Mouse (Mus musculus) hindbrain, postnatal 0 days (tissue): ENCODE data around the gene Zfp217. TPM values are rescaled to one million over a fixed set of nuclear protein-coding genes. Genes with fewer than 3 reads are reported as not detected.
"Not testable (repeated sequence)": the region's sequence is repeated elsewhere in the genome, so short reads cannot be mapped to it uniquely, and the experiment has no call there.

Source experiments
- ATAC-seq: fragments of 200-750 bp; cut with Nextera tagmentation; 2 replicates; pipeline ENCODE4 v1.8.0; 2017; ENCODE audit warnings: mild to moderate bottlenecking, moderate TSS enrichment, moderate library complexity
- DNase-seq: peaks from one replicate; pipeline ENCODE4 v3.0.0-alpha.2; 2015; ENCODE audit warnings: low spot score
- H3K27ac ChIP-seq: fragments of 300-500 bp; sonication (generic); 2 replicates; pipeline ENCODE4 v1.5.1; 2014; ENCODE audit warnings: mild to moderate bottlenecking
- H3K27me3 ChIP-seq: fragments of 300-500 bp; sonication (generic); 2 replicates; pipeline ENCODE4 v1.6.1; 2014; ENCODE audit warnings: low read length, mixed read lengths; ENCODE audit not compliant: insufficient read depth
- H3K36me3 ChIP-seq: fragments of 300-500 bp; sonication (generic); 2 replicates; pipeline ENCODE4 v1.6.1; 2014; ENCODE audit warnings: low read length, mixed read lengths; ENCODE audit not compliant: insufficient read depth
- H3K4me1 ChIP-seq: fragments of 300-500 bp; sonication (generic); 2 replicates; pipeline ENCODE4 v1.6.1; 2014; ENCODE audit warnings: antibody characterized with exemption, low read length, mixed read lengths; ENCODE audit not compliant: insufficient read depth
- H3K4me2 ChIP-seq: fragments of 300-500 bp; sonication (generic); 2 replicates; pipeline ENCODE4 v1.6.1; 2014; ENCODE audit warnings: low read depth, mild to moderate bottlenecking, low read length, moderate library complexity, mixed read lengths
- H3K4me3 ChIP-seq: fragments of 300-500 bp; sonication (generic); 2 replicates; pipeline ENCODE4 v1.5.1; 2014; ENCODE audit warnings: low read length
- H3K9ac ChIP-seq: fragments of 300-500 bp; sonication (generic); replicated peaks from 2 replicates; pipeline ENCODE4 v1.6.1; 2014; ENCODE audit warnings: mild to moderate bottlenecking, low read length, moderate library complexity, mixed read lengths
- H3K9me3 ChIP-seq: fragments of 300-500 bp; sonication (generic); 2 replicates; pipeline ENCODE4 v1.6.1; 2016; ENCODE audit warnings: low read length, mixed read lengths
- CTCF ChIP-seq: IDR thresholded peaks from 2 replicates; pipeline ENCODE4 v1.5.1; 2016; ENCODE audit warnings: antibody characterized with exemption, control low read depth, low read depth
- WGBS: fragments of 180-500 bp; shearing (Covaris S2); extraction: QIAGEN DNeasy Blood & Tissue Kit; methylation state at CpG from one replicate; pipeline ENCODE4 v1.1.7; 2014; 5-methylcytosine and 5-hydroxymethylcytosine counted together
- polyA plus RNA-seq: library from polyadenylated mRNA; unstranded; fragments of >200 nt; fragmentation: Nextera tagmentation; extraction: Ambion mirVana; gene quantifications from 2 replicates; pipeline ENCODE4 v1.2.1, GENCODE M21; 2015
- total RNA-seq: library from RNA; depleted of rRNA; stranded (reverse); fragments of >200 nt; gene quantifications from 2 replicates; pipeline ENCODE4 v1.2.3, GENCODE M21; 2014

The Zfp217 gene
- total and polyA plus RNA-seq, 2 experiments from 2014 or later: 0.61 to 8.5 TPM

DNA sequence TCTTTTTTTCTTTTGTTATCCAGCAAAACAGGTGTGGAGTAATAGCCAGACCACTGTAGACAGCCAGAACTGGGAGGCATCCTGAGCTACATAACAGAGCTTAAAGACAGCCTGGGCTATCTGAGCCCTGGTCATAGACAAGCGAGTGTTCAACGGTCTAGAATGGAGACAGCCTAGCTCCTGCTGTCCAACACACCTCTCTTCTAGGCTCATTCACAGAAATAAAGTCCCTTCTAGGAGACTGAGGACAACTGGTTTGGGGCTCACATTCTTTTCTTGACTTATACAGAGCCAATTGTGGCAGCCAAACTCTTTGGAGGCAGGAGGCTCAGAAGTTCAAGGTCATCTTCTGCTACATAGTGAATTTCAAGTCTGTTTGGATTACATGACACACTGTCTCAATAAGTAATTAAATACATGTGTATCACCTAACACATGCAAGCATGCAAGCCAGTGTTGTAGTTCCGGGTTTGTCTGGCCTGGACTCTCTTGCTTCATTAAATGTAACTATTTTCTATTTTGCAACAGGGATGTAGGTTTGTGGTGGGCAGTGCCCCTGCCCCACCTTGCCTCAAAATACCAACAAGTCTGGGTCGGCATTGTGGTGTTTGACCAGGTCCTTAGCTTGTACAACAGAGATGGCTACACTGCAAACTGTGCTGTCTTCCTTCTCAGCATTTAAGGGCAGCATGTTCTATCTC, 37.4 kb upstream of the Zfp217 start:
- no peak overlapping the region for H3K27ac ChIP-seq
- H3K9ac ChIP-seq: 0 out of 2 replicates have a peak overlapping the region, but pooled peaks have one; percentile 18
- no peaks in the 10 kb centered on the region for H3K9me3 ChIP-seq
- WGBS: 78% methylated on average over 4 of the region's 4 CpGs
- peak overlapping the region; percentile 71 for H3K4me2 ChIP-seq
- TF ChIP-seq CTCF: no peak
- no peak for DNase-seq
- H3K27me3 ChIP-seq: no peaks in the 10 kb centered on the region
- H3K4me1 ChIP-seq: no peaks in the 10 kb centered on the region
- no peak for ATAC-seq
- no peaks in the 10 kb centered on the region for H3K36me3 ChIP-seq
- peak overlapping the region; percentile 41; the same call in 1 of the 2 replicates for H3K4me3 ChIP-seq

- TF ChIP-seq CTCF: no peak
- H3K36me3 ChIP-seq: no peaks in the 10 kb centered on the region
- no peaks in the 10 kb centered on the region for H3K27me3 ChIP-seq
- 0 out of 2 replicates have a peak overlapping the region, but pooled peaks have one; percentile 18 for H3K9ac ChIP-seq
- H3K9me3 ChIP-seq: no peaks in the 10 kb centered on the region
- peak overlapping the region; percentile 41 for H3K4me3 ChIP-seq
- peak overlapping the region; percentile 71 for H3K4me2 ChIP-seq
- peak; percentile 80 for DNase-seq
- ATAC-seq: peak; percentile 66; the same call in 1 of the 2 replicates
- WGBS: 1% methylated on average over 33 of the region's 33 CpGs
- no peak overlapping the region for H3K27ac ChIP-seq
- no peaks in the 10 kb centered on the region for H3K4me1 ChIP-seq
These were observed 36.5 kb upstream of the Zfp217 start for GRCm38 (mm10) chr2:170184175-170184983.

DNA sequence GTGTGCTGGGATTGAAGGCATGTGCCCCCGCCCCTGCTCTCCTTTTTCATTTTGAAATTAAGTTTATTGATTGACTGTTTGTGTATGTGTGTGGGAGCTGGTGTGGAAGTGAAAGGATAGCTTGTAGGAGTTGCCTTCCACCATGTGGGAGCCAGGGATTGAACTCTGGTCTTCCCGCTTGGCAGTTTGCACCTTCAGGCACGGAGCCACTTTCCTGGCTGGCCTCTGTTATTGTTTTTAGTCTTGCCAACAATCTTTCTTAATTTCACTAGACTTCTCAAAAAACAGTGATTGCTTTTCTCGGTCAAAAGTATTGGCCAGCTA, 35.9 kb upstream of the Zfp217 start:
- Histone ChIP-seq H3K4me2 (peak overlapping the region; percentile 71; the same call in 1 of the 2 replicates), H3K9ac (no peak overlapping the region), H3K36me3 (no peaks in the 10 kb centered on the region), H3K4me3 (peak overlapping the region; percentile 41; the same call in 1 of the 2 replicates), H3K4me1 (no peaks in the 10 kb centered on the region), H3K27ac (no peak overlapping the region), H3K9me3 (no peaks in the 10 kb centered on the region), H3K27me3 (no peaks in the 10 kb centered on the region)
- no peak for TF ChIP-seq CTCF
- ATAC-seq (no peak), DNase-seq (no peak)
- 61% methylated on average over 4 of the region's 4 CpGs for WGBS

- no peak for DNase-seq
- H3K4me2 ChIP-seq: no peak overlapping the region
- ATAC-seq: no peak
- no peaks in the 10 kb centered on the region for H3K27me3 ChIP-seq
- H3K27ac ChIP-seq: no peak overlapping the region
- WGBS: 75% methylated on average over 6 of the region's 6 CpGs
- no peaks in the 10 kb centered on the region for H3K4me1 ChIP-seq
- H3K9me3 ChIP-seq: no peaks in the 10 kb centered on the region
- no peak for TF ChIP-seq CTCF
- no peaks in the 10 kb centered on the region for H3K36me3 ChIP-seq
- H3K9ac ChIP-seq: no peak overlapping the region
- no peak overlapping the region for H3K4me3 ChIP-seq
These were observed 34.0 kb upstream of the Zfp217 start for GRCm38 (mm10) chr2:170181862-170182261.

GRCm38 (mm10) chr2:170180769-170181168, 32.9 kb upstream of the Zfp217 start:
- not testable (repeated sequence) for H3K4me1 ChIP-seq, H3K27ac ChIP-seq, H3K4me2 ChIP-seq, H3K36me3 ChIP-seq, H3K9ac ChIP-seq, H3K9me3 ChIP-seq, H3K27me3 ChIP-seq, DNase-seq, ATAC-seq, H3K4me3 ChIP-seq
- 92% methylated on average over 3 of the region's 3 CpGs for WGBS

GRCm38 (mm10) chr2:170179317-170179716, 31.4 kb upstream of the Zfp217 start:
- Histone ChIP-seq H3K4me2 (no peak overlapping the region), H3K4me3 (no peak overlapping the region), H3K36me3 (no peaks in the 10 kb centered on the region), H3K4me1 (peaks cover 5% of the 10 kb centered on the region; the same call in 1 of the 2 replicates), H3K9me3 (no peaks in the 10 kb centered on the region), H3K27ac (no peak overlapping the region), H3K27me3 (no peaks in the 10 kb centered on the region), H3K9ac (no peak overlapping the region)
- 88% methylated on average over 5 of the region's 5 CpGs for WGBS
- ATAC-seq (no peak), DNase-seq (no peak)
- TF ChIP-seq CTCF: no peak
